Mouse (Mus musculus) midbrain, embryonic 16.5 days (tissue): ENCODE measurements around the gene Fam214b. TPM values are rescaled to one million over a fixed set of nuclear protein-coding genes. Genes with fewer than 3 reads are reported as not detected.

Experiments
- ATAC-seq: fragments of 200-750 bp; cut with Nextera tagmentation; 2 replicates; pipeline ENCODE4 v1.8.0; 2017; ENCODE audit warnings: moderate TSS enrichment
- H3K27ac ChIP-seq: fragments of 300-500 bp; sonication (generic); 2 replicates; pipeline ENCODE4 v1.5.1; 2014; ENCODE audit warnings: mild to moderate bottlenecking, low read length, mixed read lengths
- H3K27me3 ChIP-seq: fragments of 300-500 bp; sonication (generic); 2 replicates; pipeline ENCODE4 v1.6.1; 2014; ENCODE audit warnings: low read depth, low read length, mixed read lengths; ENCODE audit not compliant: control insufficient read depth, insufficient read depth
- H3K36me3 ChIP-seq: fragments of 300-500 bp; sonication (generic); 2 replicates; pipeline ENCODE4 v1.6.1; 2014; ENCODE audit warnings: mild to moderate bottlenecking, low read length, moderate library complexity, mixed read lengths; ENCODE audit not compliant: control insufficient read depth, insufficient read depth
- H3K4me1 ChIP-seq: fragments of 300-500 bp; sonication (generic); 2 replicates; pipeline ENCODE4 v1.6.1; 2014; ENCODE audit warnings: mild to moderate bottlenecking, low read length, mixed read lengths; ENCODE audit not compliant: control insufficient read depth, insufficient read depth
- H3K4me2 ChIP-seq: fragments of 300-500 bp; sonication (generic); 2 replicates; pipeline ENCODE4 v1.6.1; 2014; ENCODE audit warnings: mild to moderate bottlenecking, low read length, mixed read lengths
- H3K4me3 ChIP-seq: fragments of 300-500 bp; sonication (generic); 2 replicates; pipeline ENCODE4 v1.5.1; 2014; ENCODE audit warnings: low read depth, mild to moderate bottlenecking, low read length, moderate library complexity, mixed read lengths
- H3K9ac ChIP-seq: fragments of 300-500 bp; sonication (generic); 2 replicates; pipeline ENCODE4 v1.6.1; 2014; ENCODE audit warnings: low read depth, low read length, mixed read lengths
- H3K9me3 ChIP-seq: fragments of 300-500 bp; sonication (generic); replicated peaks from 2 replicates; pipeline ENCODE4 v1.6.1; 2014; ENCODE audit warnings: mild to moderate bottlenecking, low read length, mixed read lengths; ENCODE audit not compliant: control insufficient read depth, poor library complexity, severe bottlenecking
- WGBS: fragments of 180-500 bp; shearing (Covaris S2); extraction: QIAGEN DNeasy Blood & Tissue Kit; methylation state at CpG from one replicate; pipeline ENCODE4 v1.1.7; 2014; 5-methylcytosine and 5-hydroxymethylcytosine counted together
- polyA plus RNA-seq: library from polyadenylated mRNA; unstranded; fragments of >200 nt; fragmentation: Nextera tagmentation; extraction: Ambion mirVana; gene quantifications from 2 replicates; pipeline ENCODE4 v1.2.1, GENCODE M21; 2015

Gene Fam214b
- polyA plus RNA-seq, 1 experiment from 2014 or later, result 43.4 TPM

DNA sequence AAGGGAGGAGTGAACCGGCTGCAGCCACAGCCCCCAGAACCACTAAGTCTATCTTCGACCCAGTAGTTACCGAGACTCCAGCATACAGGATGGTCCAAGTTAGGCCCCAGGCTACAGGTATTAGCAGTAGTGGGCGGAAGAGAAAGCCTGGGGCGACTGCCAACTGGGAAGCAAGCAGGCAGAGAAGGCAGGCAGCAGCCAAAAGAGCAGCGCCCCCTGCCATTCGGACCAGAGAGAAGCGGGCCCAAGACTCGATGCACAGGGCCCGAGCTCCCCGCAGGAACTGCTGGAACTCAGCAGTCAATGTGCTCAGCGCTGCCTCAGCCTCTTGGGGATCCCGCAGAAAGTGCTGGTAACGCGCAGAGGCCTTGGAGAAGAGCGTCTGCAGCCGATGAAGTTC is 24.7 kb downstream of the Fam214b start:
- Histone ChIP-seq H3K4me2 (no peak overlapping the region), H3K9me3 (no peaks in the 10 kb centered on the region), H3K36me3 (peaks cover 45% of the 10 kb centered on the region), H3K27me3 (no peaks in the 10 kb centered on the region), H3K9ac (no peak overlapping the region), H3K4me1 (peaks cover 14% of the 10 kb centered on the region), H3K27ac (no peak overlapping the region), H3K4me3 (no peak overlapping the region)
- WGBS, result 70% methylated on average over 17 of the region's 17 CpGs
- ATAC-seq, result no peak

DNA sequence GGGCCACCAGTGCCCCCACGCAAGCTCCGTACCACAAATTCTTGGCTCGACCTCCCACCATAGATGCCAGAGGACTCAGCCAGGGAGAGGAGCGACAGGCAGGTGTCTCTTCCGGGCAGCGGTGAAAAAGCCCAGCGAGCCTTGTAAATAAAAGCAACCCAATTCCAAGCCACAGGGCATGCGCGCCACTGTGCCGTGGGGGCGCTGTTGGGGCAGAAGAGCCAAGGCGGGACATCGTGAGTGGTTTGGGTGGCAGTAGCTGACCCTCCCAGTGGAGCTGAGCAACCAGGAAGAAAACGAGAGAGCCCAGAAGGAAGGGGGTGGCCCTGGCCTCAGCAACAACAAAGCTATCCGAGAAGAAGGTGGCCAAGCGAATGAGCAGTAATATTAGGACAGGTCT is 25.1 kb downstream of the Fam214b start:
- no peaks in the 10 kb centered on the region for H3K9me3 ChIP-seq
- 84% methylated on average over 16 of the region's 16 CpGs for WGBS
- peaks cover 45% of the 10 kb centered on the region for H3K36me3 ChIP-seq
- no peak overlapping the region for H3K4me3 ChIP-seq
- no peak for ATAC-seq
- no peak overlapping the region for H3K4me2 ChIP-seq
- H3K9ac ChIP-seq, result no peak overlapping the region
- H3K27me3 ChIP-seq, result no peaks in the 10 kb centered on the region
- no peak overlapping the region for H3K27ac ChIP-seq
- peaks cover 14% of the 10 kb centered on the region for H3K4me1 ChIP-seq

DNA sequence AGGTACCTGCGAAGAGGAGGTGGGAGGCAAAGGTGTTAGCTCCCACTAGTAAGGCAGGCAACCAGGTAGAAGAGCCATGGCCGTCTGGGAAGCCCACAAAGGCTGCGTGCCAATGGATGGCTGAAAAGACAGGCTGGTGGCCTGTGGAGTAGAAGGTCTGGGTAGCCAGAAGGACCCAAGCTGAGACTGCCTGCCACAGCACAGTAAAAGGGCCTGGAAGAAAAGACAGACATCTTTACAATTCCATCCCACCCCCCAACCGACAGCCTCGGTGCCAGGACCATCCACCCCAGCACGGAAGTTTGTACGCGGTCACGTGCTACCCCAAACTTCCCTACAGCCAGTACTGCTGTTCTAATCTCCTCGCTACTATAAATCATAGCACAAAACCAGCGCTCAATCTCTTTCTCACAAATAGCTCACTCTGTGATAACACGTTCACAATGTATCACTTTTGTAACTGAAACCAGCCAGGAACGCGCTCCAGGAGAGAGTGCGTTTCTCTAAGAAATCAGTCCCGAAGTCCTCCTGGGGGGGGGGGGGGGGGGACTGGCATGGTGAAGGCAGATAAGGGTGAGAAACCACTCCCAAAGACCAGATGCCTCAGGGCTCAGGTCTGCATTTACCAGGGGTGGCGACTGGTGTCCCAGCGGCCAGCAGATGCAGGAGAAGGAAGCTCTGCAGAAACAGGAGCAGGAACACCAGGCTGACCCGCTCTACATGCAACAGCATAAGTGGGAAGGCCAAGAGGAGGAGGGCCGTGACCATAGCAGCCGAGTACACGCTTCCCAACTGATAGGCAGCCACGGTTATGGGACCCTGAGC is 26.2 kb downstream of the Fam214b start:
- Histone ChIP-seq H3K4me3 (no peak overlapping the region), H3K4me2 (no peak overlapping the region), H3K9me3 (no peaks in the 10 kb centered on the region), H3K36me3 (peaks cover 45% of the 10 kb centered on the region), H3K27me3 (no peaks in the 10 kb centered on the region), H3K27ac (no peak overlapping the region), H3K9ac (no peak overlapping the region), H3K4me1 (peaks cover 13% of the 10 kb centered on the region)
- ATAC-seq, result no peak
- 95% methylated on average over 23 of the region's 23 CpGs for WGBS

DNA sequence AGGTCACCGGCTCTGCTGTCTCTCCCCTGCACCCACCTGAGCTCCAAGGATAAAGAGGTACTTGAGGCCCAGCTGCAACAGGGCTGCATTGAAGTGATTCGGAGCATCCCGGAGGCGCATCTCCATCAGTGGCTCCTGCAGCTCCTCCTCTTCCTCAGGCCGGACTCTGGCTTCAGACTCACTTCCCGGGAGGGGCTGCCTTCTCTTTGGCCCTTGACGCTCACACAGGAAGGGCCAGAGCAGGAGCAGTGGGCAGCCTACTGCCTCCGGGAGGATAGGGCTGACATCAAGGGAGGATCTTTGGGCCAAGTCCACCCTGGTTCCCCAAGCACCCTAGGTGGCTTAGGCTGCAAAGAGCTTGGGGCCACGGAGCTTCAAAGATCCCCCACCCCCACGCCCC is 26.8 kb downstream of the Fam214b start:
- 92% methylated on average over 10 of the region's 10 CpGs for WGBS

DNA sequence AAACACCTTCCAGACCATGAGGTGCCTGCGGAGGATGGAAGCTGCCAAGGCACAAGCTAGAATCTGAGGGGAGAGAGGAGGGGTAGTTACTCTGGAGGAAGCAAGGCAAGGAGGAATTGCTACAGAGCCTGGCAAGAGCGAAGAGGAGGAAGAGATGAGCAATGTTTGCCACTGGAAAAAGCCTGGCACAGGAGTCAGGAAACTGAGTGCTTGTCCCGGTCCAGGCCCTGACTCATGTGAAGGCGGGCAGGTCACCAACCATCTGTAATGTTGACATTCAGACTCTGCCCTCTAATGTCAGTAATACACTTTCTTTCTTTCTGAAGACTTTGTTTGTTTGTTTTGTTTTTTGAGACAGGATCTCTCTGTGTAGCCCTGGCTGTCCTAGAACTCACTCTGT is 27.9 kb downstream of the Fam214b start:
- ATAC-seq, result no peak
- WGBS, result 97% methylated on average over 4 of the region's 4 CpGs
- H3K9ac ChIP-seq, result no peak overlapping the region
- no peaks in the 10 kb centered on the region for H3K4me1 ChIP-seq
- no peak overlapping the region for H3K4me2 ChIP-seq
- no peaks in the 10 kb centered on the region for H3K27me3 ChIP-seq
- no peaks in the 10 kb centered on the region for H3K9me3 ChIP-seq
- no peak overlapping the region for H3K27ac ChIP-seq
- no peak overlapping the region for H3K4me3 ChIP-seq
- H3K36me3 ChIP-seq, result peaks cover 41% of the 10 kb centered on the region

More for the DNA sequence above, 26.8 kb downstream of the Fam214b start:
- Histone ChIP-seq H3K27me3 (no peaks in the 10 kb centered on the region), H3K9ac (no peak overlapping the region), H3K4me1 (peaks cover 6% of the 10 kb centered on the region), H3K4me2 (no peak overlapping the region), H3K27ac (no peak overlapping the region), H3K4me3 (no peak overlapping the region), H3K9me3 (no peaks in the 10 kb centered on the region), H3K36me3 (peaks cover 45% of the 10 kb centered on the region)
- no peak for ATAC-seq

DNA sequence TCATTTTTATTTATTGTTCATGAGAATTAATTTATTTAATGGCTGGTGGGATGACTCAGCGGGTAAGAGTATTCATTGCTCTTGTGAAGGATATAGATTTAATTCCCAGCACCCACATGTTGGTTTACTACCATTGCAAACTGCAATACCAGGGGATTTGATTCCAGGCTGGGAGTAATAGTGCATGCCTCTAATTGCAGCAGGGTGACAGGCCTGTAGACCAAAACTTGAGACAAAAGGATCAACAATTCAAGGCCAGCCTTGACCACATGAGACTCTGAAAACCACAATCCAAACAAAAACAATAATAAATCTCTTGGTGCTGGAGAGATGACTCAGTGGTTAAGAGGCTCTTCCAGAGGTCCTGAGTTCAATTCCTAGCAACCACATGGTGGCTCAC is 33.9 kb downstream of the Fam214b start:
- no peak for ATAC-seq
- Histone ChIP-seq H3K4me3 (no peak overlapping the region), H3K27me3 (no peaks in the 10 kb centered on the region), H3K27ac (no peak overlapping the region), H3K9ac (no peak overlapping the region), H3K4me1 (peaks cover 9% of the 10 kb centered on the region), H3K36me3 (no peaks in the 10 kb centered on the region; the same call in 1 of the 2 replicates), H3K9me3 (no peaks in the 10 kb centered on the region), H3K4me2 (no peak overlapping the region)
- WGBS, result 100% methylated on average over 1 of the region's 1 CpGs

DNA sequence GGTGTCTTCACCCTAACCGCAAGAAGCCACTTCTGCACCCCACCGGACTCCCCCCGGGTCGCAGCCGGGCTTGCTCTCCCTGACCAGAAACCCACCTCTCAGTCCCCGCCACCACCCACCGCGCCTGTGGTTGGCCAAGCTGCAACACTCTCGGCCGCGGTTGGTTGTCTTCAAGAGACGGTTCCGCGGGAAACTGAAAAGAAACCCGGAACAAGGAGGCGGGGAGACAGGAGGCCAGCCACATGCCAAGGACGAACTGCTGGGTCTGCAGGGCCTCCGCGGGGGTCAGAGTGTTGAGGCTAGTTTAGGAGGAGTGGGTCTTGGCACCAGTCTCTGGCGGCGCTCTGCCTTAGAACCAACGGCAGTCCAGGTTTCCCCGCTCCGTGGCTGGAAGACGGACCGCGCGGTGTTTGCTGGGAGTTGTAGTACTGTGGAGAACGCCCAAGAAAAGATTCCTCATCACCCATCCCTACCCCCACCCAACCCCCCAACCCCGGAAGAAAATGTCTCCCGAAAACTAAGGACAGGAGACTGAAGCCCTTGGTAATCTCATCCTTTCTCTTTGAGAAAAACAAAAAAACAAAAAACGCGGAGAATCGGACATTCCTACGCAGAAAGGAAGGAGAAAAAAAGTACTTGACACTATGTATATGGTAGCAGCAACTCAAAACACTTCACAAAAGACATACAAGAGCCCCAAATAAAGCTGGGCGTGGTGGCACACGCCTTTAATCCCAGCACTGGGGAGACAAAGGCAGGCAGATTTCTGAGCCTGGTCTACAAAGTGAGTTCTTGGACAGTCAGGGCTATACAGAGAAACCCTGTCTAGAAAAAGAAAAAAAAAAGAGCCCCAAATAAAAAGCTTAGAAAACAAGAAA is 35.6 kb downstream of the Fam214b start, which contains the start of gene Fancg:
Gene Fancg (minus strand): TSS at position 346 of the 878 bp plus-strand sequence.
- ATAC-seq, result peak; percentile 93
- Histone ChIP-seq H3K36me3 (no peaks in the 10 kb centered on the region), H3K9ac (peak within 1 kb of the TSS; percentile 69), H3K9me3 (no peaks in the 10 kb centered on the region), H3K4me3 (peak within 1 kb of the TSS; percentile 83), H3K27ac (peak within 1 kb of the TSS; percentile 50), H3K27me3 (no peaks in the 10 kb centered on the region), H3K4me1 (peaks cover 9% of the 10 kb centered on the region), H3K4me2 (peak within 1 kb of the TSS; percentile 95)
- under 1% methylated on average over 37 of the region's 37 CpGs for WGBS

DNA sequence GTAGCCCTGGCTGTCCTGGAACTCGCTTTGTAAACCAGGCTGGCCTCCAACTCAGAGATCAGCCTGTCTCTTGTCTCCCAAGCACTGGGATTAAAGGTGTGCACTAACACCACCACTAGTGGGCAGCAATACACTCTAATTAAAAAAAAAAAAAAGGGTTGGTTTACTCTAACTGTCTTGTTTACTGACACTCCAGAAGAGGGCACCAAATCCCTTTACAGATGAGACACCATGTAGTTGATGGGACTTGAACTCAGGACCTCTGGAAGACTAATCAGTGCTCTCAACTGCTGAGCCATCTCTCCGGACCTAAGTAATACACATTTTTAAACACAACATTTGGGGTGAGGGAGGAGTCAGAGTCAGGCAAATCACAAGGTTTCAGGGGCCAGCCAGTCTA is 40.3 kb downstream of the Fam214b start:
- H3K36me3 ChIP-seq, result 0 out of 2 replicates have a peak, but pooled peaks cover 3% of the 10 kb centered on the region
- ATAC-seq, result no peak
- H3K4me2 ChIP-seq, result no peak overlapping the region
- H3K4me3 ChIP-seq, result no peak overlapping the region
- H3K27ac ChIP-seq, result no peak overlapping the region
- no peaks in the 10 kb centered on the region for H3K9me3 ChIP-seq
- H3K9ac ChIP-seq, result no peak overlapping the region
- WGBS, result 58% methylated on average over 2 of the region's 2 CpGs
- peaks cover 14% of the 10 kb centered on the region for H3K4me1 ChIP-seq
- no peaks in the 10 kb centered on the region for H3K27me3 ChIP-seq

DNA sequence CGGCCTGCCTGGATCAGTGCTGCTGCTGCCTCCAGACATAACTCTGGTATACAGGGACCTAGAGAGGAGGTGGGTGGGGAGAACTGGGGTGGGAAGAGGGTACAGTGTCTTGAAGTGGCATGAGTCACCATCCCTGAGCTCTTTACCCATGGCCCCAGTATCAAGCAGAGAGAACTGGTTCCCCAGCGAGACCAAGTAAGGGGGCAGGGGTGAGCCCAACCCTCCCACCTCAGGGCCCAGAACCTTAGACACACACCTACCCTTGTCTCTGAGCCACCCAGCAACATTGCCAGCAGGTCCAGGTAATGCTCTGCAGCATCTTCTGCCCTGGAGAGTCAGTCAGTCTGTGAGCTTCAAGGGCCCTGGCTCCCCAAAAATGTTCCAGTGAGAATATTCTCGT is 41.1 kb downstream of the Fam214b start:
- Histone ChIP-seq H3K4me1 (peaks cover 15% of the 10 kb centered on the region), H3K9ac (no peak overlapping the region), H3K36me3 (0 out of 2 replicates have a peak, but pooled peaks cover 3% of the 10 kb centered on the region), H3K27ac (no peak overlapping the region), H3K27me3 (no peaks in the 10 kb centered on the region), H3K4me3 (no peak overlapping the region), H3K4me2 (no peak overlapping the region), H3K9me3 (no peaks in the 10 kb centered on the region)
- WGBS, result 96% methylated on average over 3 of the region's 3 CpGs
- no peak for ATAC-seq
